Mouse (Mus musculus) left cerebral cortex, postnatal 14 days (tissue): ENCODE results near the gene Ankrd17. TPM values are rescaled to one million over a fixed set of nuclear protein-coding genes. Genes with fewer than 3 reads are reported as not detected.
A peak's percentile ranks its signal among the peaks of the same experiment; 100 is the strongest.
"Not testable (repeated sequence)": the region's sequence is repeated elsewhere in the genome, so short reads cannot be mapped to it uniquely, and the experiment has no call there.

ENCODE experiments used
- DNase-seq, 2 experiments: peaks; one replicate each; pipeline ENCODE4 v3.0.0; 2021 to 2022; ENCODE audit warnings: low spot score in 2 of 2, mixed read lengths in 1 of 2
- intact Hi-C: fragments of 180-260 bp; cut with DNase I; formaldehyde crosslinking; loops from one replicate; pipeline ENCODE4 v1.15.1; 2025
- total RNA-seq, 2 experiments: library from RNA; stranded (reverse); gene quantifications; 2 replicates each; pipeline ENCODE4 v1.2.3; 2021

The Ankrd17 gene
- total RNA-seq, 2 experiments from 2014 or later: 105 to 106 TPM

DNA sequence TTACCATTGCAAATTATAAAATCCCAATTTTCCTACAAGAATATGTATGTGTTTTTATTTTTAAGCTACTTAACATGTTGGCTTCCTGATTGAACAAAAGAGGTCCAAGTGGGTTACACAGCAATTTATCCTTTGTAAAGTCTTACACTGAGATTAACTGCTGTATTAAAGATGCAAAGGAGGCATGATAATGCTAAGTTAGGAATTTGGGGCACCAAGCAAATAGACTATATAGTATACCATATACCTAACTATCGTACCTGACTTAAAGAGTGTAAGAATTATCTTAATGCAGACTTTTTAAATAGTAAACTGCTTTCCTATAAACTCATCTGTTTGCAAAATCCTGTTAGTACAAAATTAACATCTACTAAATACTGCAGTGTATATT, 26.4 kb downstream of the Ankrd17 start:
- intact Hi-C loops: no loop called here

DNA sequence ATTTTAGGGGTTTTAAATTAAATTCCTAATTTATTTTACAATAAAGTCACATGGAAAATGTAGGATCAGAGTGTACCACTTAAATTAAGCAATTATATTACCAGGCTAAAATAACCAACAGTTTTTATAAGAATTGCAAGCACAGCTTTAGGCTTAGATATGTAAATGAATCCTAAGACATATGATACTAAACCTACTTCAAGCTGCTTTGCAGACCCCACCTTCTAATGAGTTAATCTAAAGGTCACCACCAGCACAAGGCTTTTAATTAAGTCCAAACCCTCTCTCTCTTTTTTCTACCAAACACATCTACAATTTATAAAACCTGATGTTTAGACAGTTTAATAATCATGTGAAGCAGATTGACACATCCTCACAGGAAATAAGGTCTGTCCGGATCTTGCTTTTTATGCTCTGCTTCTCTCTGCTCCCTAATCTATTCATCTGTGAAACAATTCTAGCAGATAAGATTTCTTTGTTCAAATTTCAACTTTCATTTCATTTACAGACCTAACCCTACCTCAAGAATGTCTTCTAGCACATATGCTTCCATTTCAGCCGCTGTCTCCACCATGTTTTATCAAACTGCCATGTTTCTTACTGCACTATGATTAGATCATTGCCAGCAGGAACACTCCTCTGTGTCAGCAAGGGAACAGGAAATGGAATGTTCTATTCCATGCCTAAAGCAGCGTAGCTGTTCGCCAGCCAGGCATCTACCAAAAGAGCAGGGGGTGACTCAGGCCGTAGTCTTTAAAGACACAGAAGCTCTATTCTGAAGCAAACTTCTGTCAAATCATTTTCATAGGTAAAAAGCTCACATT, 27.0 kb downstream of the Ankrd17 start:
- intact Hi-C loops: no loop called here
- DNase-seq: peak; percentile 76 to 91

More for the DNA sequence above, 26.4 kb downstream of the Ankrd17 start:
- no peak for DNase-seq

DNA sequence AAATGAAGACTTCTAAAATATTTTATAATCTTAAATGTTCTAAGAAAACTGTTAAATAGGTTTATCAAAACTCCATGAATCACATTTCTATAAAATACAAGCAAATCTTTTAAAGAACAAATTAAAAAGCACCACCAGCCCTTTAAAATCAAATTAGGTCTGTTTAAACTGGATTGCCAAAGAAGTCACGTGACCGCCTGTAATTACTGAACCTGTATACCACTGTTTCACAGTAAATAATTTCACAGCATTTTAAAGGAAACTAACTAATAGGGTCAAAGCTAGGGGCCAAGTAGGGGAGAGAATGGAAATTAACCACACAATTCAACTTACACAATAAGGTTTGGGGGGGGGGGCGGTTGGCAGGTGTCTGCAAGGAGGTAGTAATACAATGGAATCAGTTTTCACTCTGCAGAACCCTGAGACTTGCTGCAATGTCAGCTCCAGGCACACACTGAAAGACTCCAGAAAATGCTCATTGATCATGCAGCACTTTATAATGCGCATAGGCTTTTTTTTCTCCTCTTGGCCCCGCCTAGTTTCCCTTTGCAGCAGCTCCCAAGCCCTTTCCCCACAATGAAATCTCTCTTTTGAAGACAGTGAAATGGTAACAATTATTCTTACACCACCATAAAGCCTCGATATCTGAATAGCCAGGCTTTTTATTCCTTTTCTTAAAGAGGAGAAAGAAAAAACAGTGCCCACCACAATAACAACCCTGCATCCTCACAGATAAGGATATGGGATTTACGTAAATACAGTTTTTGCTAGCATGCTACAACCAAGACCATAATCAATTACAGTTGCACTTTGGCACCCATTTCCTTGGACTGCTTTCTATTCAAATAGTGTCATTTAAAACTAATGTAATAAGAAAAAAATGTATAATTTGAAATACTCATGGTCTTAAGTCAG, 27.9 kb downstream of the Ankrd17 start:
- no peak for DNase-seq
- intact Hi-C loops: no loop called here

- no peak for DNase-seq
- intact Hi-C loops: no loop called here
Measured at GRCm38 (mm10) chr5:90332478-90332877, 33.9 kb downstream of the Ankrd17 start.

GRCm38 (mm10) chr5:90331071-90331470, 35.3 kb downstream of the Ankrd17 start:
- DNase-seq: no peak

DNA sequence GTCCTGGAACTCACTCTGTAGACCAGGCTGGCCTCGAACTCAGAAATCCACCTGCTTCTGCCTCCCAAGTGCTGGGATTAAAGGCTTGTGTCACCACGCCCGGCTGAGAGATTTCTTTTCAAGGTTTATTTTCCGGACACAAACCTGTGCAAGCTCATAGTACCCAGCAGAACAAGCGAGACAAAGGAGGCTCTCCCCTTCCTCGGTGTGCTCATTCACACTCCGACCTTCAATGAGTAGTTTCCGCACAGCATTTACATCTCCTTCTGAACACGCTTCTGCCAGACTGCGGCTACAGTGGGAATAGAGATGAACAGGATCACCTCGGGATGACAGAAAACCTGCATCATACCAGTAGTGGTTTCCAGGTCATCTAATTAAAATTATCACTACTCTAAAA, 68.0 kb downstream of the Ankrd17 start:
- no peak for DNase-seq
- intact Hi-C loops: no loop called here

More at GRCm38 (mm10) chr5:90331071-90331470, 35.3 kb downstream of the Ankrd17 start:
- intact Hi-C loops: no loop called here

GRCm38 (mm10) chr5:90289887-90290286, 76.5 kb downstream of the Ankrd17 start:
- intact Hi-C loops: loop anchor here (5.0 to 10.0 kb wide), 3 partner anchors 38 to 72 kb away; no protein-coding TSS in a partner anchor
- DNase-seq: no peak

- intact Hi-C loops: loop anchor here (5.0 to 10.0 kb wide), 2 partner anchors 34 to 52 kb away; no protein-coding TSS in a partner anchor
- peak; percentile 44 to 58 for DNase-seq
Measured at GRCm38 (mm10) chr5:90286559-90286958, 79.8 kb downstream of the Ankrd17 start.

GRCm38 (mm10) chr5:90280061-90280460, 86.3 kb downstream of the Ankrd17 start:
- intact Hi-C loops: loop anchor here (10.0 kb wide), 1 partner anchor 45 kb away; no protein-coding TSS in a partner anchor
- DNase-seq: no peak

DNA sequence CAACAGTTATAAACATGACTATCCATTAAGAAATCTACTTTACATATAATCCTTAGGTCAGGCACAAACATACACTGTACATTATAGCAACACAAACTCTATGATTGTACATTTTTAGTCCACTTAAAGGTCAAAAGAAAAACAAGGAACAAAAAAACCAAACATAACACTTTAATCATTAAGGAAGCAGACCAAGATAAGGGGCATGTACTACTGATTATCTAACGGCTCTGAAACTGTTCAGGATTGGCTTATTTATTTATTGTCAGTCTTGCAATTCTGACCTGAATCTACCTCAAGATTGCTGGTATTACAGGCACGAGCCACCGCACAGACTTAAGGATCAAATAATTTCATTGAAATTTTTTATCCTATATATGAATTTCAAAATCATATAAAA, 87.0 kb downstream of the Ankrd17 start:
- intact Hi-C loops: no loop called here

DNA sequence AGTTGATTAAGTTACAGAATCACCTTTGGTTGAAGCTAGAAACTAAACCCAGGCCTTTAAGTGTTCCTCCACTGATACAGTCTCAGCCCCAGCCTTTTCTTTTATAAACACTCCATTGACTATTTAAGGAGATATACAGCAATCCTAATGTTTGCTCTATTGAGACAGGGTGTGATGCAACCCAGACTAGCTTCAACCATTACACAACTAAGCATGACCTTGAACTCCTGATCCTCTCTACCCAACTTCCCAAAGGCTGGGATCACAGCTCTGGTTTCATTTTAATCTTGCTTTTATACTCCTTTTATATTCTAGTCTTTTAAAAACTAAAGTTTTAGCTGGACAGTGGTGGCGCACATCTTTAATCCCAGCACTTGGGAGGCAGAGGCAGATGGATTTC, 88.9 kb downstream of the Ankrd17 start:
- no peak for DNase-seq
- intact Hi-C loops: no loop called here

More for the DNA sequence above, 87.0 kb downstream of the Ankrd17 start:
- no peak for DNase-seq

- intact Hi-C loops: no loop called here
- DNase-seq: no peak
Measured at GRCm38 (mm10) chr5:90274806-90275205, 91.6 kb downstream of the Ankrd17 start.

- DNase-seq, intact Hi-C loops: not testable (repeated sequence)
Measured at GRCm38 (mm10) chr5:90262230-90262629, 104.1 kb downstream of the Ankrd17 start.

DNA sequence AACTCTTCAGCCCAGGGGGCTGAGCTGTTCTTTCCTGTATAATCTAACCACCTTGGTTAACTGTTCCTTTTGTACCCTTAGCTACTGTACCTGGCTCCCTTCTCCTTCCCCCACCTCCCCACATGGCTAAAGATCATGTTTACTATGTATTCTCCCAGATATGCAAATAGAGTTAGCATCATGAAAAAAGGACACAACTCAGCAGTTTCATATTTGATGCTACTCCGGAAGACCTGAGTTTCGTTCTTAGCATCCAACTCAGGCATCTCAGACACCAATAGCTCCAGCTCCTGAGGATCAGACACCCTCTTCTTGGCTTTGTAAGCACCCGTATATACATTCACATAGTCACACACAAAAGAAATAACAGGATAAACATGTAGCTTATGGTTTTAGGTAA, 109.4 kb downstream of the Ankrd17 start:
- no peak for DNase-seq
- intact Hi-C loops: no loop called here

DNA sequence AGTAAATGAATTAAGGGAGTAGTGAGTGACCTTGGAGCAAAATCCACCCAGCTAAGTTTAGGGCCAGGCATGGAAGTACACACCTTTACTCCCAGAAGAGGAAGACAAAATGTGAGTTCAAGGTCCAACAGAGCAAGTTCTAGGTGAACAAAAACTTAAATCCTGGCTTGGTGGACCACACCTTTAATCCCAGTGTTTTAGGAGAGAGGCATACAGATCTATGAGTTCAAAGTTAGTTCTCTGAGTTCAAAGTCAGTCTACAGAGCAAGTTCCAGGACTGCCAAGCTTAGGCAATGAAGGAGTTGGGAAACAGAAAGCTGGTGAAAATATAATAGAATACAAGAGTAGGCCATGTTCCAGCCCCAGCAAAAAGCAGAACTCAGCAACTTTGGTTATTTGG, 118.9 kb downstream of the Ankrd17 start:
- intact Hi-C loops: no loop called here
- no peak for DNase-seq

DNA sequence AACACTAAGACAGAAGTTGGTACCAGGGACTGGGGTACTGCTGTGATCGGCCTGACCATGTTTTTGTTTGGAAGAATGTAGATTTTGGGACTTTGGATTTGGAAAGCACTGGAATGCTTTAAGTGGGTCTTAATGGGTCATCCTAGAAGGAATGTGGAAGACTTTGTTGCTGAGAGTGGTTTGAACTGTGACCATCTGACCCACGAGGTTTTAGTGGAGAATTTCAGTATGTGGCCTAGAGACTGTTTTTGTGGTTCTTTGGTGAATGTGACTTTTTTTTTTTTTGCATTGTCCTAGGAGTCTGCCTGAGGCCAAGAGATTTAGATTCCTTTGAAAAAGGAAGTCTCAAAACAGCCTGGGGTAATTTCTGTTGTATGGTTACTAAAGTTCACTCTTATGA, 119.4 kb downstream of the Ankrd17 start:
- intact Hi-C loops: no loop called here
- no peak for DNase-seq

GRCm38 (mm10) chr5:90246567-90246966, 119.8 kb downstream of the Ankrd17 start:
- intact Hi-C loops: no loop called here

DNA sequence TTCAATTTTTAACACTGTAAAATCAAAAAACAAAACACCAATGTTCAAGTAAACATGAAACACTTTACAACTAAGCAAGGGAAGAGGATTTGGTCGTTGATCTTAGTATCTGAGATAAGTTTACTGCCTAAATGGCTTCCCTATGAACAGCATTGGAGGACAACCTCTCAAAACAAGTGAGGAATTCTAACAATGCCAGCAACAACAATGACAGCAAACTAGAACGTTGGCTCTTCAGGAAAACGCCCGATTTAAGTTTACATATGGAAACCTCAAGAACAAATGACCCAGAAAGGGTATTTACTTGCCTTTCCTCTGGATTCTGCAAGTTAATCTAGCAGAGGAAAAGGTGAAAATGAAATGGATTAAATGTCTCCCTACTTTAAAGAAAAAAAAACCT, 121.0 kb downstream of the Ankrd17 start:
- DNase-seq: no peak
- intact Hi-C loops: no loop called here

More at GRCm38 (mm10) chr5:90246567-90246966, 119.8 kb downstream of the Ankrd17 start:
- DNase-seq: no peak

- no peak for DNase-seq
Measured at GRCm38 (mm10) chr5:90235217-90235616, 131.2 kb downstream of the Ankrd17 start.

DNA sequence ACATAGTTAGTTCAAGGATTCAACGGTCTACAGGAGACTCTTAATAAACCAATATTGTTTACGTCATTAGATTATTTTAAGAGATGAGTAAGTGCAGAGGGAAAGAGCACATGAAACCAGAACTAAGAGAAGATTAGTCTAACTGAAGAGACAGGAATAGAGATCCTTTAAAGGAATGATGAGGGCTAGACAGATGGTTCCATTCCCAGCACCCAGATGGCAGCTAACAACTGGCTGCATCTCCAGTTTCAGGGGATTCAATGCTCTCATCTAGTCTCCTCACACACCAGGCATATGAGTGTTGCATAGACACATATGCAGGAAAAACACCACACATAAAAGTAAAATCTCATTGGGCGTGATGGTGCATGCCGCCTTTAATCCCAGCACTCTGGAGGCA, 133.1 kb downstream of the Ankrd17 start:
- DNase-seq: no peak
- intact Hi-C loops: loop anchor here (10.0 kb wide), 1 partner anchor 51 kb away; no protein-coding TSS in a partner anchor

More at GRCm38 (mm10) chr5:90235217-90235616, 131.2 kb downstream of the Ankrd17 start:
- intact Hi-C loops: loop anchor here (10.0 kb wide), 1 partner anchor 50 kb away; no protein-coding TSS in a partner anchor
